Mouse (Mus musculus) adrenal gland, postnatal 4 days (tissue): Measurements from ENCODE around the gene Pam16. TPM values are rescaled to one million over a fixed set of nuclear protein-coding genes. Genes with fewer than 3 reads are reported as not detected.
"Not testable (repeated sequence)": the region's sequence is repeated elsewhere in the genome, so short reads cannot be mapped to it uniquely, and the experiment has no call there.

ENCODE experiments used
- DNase-seq, 2 experiments: peaks; one replicate each; pipeline ENCODE4 v3.0.0; 2021 to 2022; ENCODE audit warnings: low spot score in 2 of 2, mixed read lengths in 2 of 2
- total RNA-seq, 2 experiments: library from RNA; stranded (reverse); gene quantifications; 2 replicates each; pipeline ENCODE4 v1.2.3; 2021

Pam16 gene
- total RNA-seq, 2 experiments from 2014 or later: 68.8 to 72.6 TPM

DNA sequence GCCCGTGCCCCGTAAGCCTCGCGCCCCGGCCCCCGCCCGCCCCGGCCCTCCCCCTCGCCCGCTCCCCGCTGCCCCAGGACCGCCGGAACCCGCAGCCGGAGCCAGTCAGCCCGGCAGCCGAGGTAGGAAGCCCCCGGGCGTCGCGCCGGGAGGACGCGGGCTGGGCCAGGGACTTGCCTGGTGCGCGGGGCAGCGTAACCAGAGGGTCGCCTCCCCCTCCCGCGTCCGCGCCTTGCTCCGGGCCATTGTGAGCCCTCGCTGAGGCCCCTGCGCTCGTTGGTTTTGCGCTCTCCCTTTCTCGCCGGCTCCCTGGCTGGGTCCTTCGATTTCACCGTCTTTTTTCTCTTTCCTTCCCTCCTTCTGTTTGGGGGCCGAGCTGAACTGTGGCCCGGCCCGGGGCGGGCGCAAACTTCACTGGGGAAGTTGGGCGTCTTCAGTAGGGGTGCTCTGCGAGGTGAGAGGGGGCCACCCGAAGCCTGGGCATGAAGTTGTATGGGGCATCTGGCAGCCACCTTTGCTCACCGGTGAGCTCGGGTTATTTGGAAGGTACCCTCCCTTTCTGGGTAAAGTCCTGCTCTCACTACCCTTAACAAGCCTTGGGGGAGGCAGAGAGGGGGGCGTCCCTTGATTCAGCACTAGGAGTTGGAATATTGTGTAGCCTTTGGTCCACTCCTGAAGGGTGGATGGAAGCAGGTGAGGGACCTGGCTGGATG lies 29.8 kb downstream of the Pam16 start:
- DNase-seq: no peak

DNA sequence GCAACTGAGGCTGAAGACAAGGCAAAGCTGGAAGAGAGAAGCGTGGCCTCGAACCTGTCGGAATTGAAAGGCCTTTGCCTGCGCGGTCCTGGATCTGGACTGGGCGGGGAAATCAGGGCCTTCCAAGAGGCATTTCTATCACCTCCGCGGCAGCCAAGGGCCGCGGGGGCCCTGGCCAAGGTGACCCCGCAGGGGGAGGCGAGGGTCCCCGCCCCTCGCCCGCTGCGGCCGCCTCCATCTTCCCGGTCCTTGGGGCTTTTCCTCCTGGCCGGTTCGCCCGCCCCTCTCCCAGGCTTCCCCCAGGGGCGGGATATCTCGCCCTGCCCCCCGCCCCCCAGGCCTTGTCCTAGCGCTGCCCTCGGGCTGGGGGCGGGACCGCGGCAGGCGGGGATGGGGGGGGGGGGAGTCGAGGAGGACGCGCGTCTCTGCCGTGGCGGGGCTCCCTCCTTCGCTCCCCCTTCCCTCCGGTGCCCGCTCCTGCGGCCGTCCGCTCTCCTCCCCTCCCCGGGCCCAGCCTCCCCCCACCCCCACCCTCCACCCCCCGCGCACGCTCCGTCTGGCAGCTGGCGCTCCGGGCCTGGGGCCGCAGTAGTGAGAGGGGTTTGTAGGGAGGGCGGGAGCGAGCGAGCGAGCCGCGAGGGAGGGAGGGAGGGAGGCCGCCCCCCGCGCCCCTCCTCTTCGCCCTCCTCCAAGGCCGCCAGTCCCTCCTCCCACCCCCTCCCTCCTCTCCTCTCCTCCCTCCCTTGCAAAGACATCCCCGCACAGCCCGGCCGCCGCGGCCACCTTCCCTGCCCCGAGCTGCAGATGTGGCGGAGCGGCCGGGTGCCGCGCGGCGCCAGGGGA lies 30.6 kb downstream of the Pam16 start, which contains the start of gene Glis2:
Gene Glis2 (plus strand): TSS at position 743 of the 843 bp plus-strand sequence.
- DNase-seq: peak; percentile 39 to 50

DNA sequence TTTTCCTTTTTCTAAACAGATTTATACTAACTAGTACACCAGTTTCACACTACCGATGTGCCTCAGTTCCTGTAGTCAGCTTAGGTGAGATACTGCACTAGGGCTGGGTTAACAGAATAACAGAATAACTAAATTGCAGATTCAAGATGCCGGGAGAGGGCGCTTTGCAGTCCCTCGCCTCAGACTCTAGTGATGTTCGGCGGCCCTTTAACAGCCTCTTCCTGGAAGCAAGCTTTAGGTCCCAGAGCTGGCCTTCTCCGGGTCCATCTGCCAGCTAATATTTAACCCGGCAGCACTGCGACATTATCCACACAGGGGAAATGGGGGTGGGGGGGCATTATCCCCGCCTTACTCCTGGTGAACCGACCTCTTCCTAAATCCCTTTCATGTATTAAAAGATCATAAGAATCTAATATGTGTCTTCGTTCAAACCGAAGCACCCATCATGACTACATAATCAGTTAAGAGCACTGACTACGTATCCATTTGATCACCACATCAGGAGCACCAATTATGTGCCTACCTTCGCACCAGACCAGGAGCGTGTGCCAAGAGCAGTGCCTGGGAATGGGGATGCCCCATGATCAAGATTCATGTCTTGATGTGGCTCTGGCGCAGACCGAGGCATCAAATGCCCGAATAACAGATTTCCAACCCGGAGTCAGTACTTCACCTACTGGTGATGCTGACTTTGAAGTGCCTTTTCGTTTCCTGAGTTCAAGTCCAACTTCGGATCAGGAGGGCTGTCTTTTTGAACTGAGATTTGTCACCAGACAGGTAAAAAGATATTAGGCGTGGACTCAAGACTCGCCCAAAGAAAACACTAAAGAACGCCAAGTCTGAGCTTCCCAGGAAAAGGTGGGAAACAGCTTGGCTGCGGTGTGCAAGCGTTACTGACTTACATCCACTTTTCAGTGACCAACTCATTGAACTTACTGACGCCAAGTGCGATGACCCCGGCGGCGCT lies 31.6 kb downstream of the Pam16 start:
- DNase-seq: no peak

DNA sequence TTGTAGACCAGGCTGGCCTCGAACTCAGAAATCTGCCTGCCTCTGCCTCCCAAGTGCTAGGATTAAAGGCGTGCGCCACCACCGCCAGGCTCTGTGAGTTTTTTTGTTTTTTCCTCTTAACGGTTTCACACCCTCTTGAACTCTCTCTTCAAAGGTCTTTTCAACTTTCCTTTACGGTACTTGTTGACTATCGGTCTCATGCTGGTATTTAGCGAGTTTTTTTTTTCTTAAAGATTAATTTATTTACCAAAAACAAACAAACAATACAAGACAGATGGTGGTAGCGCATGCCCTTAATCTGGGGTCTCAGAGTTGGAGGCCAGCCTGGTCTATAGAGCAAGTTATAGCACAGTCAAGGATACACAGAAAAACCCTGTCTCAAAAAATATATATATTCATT lies 34.6 kb downstream of the Pam16 start:
- no peak for DNase-seq

DNA sequence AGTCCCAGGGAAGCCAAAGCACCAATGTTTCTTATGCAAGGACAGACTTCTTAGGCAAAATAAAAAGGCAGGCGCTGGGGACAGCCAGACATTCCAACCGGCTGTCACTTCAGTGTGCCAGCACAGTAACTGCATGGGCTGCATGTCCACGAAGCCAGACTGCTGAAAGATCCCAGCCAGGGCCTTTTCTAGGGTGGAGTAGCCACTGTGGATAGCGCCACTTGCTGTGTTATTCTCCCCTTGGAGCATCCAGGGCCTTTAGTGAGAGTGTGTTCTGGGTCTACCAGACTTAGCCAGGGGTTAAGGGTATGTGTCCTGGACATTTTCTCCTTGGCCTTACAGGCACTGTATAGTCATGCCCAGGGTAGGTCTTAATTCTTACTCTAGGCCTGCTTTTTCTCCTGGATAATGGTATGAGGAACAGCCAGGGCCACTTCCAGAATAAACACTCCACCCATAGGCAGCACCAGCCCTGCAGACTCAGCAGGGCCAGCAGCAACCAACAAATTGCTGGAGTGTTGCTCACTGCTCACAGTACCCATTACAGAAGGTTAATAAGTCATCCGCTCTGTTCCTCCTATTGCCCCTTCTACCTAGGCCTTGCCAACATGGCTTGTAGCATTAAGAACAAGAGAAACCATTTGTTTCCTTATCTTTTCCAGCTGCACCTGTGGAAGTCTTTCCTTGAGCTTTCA lies 37.1 kb downstream of the Pam16 start:
- DNase-seq: no peak

DNA sequence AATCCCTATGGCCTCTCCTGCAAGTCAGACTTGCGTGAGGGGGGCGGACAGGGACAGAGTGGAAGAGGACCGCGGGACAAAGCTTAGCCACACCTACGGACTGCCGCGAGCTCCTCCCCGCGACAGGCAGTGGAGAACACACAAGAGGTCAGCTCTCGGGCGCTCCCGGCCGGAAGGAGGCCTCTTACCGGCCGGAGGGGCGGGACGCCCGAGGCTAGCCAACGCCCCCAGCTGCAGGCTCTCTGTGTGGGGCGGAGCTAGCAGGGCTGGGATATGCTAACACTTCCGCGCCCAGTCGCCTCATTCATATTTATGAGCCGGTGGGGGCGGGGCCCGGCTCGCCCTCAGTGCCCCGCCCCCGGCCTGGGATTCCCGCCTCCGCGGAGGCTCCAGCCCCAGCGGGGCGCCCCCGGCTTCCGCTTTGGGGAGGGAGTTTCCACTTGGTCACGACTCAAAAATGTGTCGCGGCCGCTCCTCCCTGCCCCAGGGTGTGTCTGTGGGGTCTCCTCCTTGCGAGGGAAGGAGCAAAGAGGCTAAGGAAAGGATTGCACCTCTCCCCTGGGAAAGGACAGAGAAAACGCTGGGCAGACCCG lies 38.2 kb downstream of the Pam16 start:
- DNase-seq: peak; percentile 94

DNA sequence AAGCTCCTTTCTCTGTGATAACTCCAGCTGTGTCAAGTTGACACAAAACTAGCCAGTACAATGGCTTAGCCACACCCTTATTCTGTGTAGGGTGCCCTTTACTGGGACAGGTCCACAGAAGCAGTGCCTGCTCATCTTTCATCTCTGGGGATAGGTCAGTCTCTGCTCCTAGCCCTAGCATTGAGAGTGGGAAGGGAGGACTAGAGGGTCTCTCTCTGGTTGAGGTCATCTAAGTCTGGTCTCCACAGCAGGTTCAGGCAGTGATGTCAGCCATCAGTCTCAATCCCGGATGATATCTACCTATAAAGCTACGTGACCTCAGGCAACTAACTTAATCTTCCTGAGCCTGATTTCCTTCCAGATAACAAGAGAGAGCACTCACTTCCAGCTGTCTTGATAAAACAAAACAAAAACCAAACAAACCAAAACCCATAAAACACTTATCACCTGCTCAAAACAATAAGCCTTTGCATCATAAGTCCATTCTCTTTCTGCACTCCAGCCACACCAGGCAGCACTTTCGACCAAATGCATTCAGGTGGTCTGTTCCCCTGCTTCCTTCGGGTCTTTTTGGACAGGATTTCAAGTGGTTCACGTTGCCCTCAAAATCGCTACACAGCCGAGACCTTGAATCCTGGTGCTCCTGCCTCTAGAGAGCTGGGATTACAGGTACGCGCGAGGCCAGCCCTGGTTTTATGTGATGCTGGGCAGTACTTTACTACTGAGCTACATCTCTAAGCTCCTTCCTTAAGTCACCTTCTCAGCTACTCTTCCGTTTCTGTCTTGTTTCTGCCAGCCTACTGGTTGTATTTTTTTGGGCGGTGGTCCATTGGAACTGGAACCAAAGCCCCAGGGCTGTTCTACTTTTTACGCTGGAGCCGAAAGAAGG lies 38.9 kb downstream of the Pam16 start:
- no peak for DNase-seq

DNA sequence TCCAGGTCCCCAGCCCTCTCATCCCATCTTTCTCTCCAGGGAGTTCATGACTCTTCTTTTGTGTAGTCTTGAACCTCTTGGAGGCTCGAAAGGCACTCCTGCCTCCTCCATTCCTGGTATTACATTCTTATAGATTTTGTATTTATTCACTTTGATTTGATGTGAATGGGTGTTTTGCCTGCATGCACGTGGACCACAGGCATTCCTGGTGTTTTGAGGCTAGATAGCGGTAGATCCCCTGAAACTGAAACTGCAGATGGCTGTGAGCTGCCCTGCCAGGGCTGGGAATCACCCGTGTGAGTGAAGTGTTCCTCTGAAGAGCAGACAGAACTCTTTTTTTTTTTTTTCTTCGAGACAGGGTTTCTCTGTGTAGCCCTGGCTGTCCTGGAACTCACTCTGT lies 40.4 kb downstream of the Pam16 start:
- no peak for DNase-seq

DNA sequence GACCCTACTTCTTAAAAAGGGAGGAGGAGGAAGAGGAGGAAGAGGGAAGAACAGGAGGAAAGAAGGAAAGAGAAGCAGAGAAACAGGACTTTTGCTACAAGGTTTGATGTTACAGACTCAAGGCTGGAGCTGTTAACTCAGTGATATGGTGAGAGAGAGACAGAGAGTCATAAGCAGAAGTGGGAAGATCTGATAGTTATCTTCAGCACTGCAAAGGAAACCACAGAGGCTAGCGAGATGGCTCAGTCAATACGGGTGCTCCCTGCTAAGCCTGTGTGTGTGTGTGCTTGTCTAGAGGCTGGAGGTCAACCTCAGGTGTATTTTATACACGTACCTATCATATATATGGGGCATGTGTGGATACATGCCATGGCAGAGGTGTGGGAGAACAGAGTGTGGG lies 41.0 kb downstream of the Pam16 start:
- DNase-seq: no peak

DNA sequence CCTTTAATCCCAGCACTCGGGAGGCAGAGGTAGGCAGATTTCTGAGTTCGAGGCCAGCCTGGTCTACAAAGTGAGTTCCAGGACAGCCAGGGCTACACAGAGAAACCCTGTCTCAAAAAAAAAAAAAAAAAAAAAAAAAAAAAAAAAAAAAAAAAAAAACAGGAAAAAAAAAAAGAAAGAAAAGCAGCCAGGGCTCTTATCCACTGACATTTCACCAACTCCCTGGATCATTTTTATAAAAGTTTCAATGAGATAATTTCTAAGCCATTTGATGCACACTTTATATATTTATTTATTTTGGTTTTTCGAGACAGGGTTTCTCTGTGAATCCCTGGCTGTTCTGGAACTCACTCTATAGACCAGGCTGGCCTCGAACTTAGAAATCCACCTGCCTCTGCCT lies 43.6 kb downstream of the Pam16 start:
- DNase-seq: not testable (repeated sequence)

DNA sequence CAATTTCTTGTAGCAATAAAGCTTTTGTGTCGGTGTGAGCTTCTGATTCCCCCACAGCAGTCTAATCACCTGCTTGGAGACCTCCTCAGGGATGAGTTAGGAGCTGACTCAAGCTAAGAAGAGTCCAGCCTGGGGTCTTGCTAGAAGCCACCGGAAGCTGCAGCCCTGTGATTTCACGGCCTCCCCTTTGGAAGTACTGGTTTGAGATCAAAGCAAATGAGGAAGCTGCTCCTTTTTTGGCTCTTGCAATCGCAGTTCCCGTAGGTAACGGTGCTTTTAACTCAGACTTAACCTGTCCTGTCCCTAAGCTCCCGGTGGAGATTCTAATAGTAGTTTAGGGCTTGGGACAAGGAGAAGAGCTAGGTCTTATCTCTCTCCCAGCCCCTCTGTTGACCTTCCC lies 46.2 kb downstream of the Pam16 start:
- DNase-seq: no peak

DNA sequence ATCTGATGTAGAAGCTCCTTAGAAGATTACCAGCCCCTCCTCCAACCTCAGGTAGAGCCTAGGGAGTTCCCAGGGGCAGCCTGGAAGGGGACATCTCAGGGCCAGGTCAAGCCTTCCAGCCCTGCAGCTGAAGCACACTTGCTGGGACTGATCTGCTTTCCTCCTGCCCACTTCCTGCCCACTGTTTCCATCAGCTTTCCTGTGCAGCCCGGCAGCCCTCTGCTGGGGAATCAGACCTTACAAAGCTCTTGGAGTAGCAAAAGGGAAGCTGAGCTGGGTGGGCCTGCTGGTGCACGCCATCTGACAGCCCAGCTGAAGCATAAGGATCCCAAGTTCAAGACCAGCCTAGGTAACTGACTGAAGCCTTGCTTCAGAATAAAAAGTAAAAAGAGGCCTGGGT lies 47.9 kb downstream of the Pam16 start:
- DNase-seq: no peak

DNA sequence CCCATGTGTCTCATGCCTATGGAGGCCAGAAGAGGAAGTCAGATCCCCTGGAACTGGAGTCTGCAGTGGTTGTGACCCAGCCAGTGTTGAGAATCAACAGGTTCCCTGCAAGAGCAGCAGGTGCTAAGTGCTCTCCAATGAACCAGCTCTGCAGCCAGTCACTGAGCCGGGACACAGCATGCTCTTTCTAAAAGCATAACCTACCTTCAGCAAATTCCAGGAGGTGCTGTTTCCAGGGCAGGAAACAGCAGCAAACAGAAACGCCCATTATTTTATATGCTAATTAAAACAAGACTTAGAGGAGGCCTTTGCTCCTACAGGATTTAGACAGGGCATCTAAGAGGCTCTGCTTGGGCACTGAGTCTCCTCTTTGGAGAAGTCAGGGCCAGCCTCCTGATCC lies 48.8 kb downstream of the Pam16 start:
- DNase-seq: no peak

DNA sequence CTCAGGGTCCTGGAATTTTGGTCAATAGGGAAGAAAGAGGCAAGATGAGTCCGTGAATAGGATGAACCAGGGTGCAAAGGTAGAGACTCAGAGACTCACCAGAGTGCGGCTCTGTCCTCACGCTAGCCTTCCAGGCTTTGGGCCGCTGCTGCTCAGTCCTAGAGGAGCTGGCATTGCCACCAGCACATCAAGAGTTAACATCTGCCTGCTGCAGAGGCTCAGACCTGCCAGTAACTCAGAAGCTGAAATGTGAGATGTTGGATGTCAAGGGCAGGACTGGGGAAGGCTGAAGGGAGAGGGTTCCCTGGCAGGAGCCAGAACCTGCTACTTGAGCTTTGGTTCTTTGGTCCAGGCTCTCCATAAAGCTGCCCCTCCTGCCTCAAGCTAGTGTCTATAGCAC lies 54.1 kb downstream of the Pam16 start:
- no peak for DNase-seq

DNA sequence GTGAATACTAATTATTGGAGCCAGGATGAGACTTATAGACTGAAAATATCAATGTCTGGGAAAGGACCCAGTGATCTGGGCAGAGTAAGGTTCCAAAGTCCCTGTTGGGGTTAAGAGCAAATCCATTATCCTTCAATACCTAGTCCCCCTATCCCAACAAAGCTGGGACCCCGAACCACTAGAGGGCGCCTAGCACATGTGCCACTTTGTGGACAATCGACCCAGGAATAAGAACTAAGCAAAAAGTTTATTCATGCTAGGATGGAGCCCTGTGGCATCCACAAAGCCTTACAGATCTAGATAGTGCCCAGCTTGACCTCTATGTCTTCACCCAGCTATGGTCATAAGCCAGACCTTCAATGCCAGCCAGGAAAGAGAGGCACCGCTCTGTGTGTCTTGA lies 56.9 kb downstream of the Pam16 start:
- peak; percentile 59 to 81 for DNase-seq
